16 mouse cellular contexts compared by ENCODE assay signal in the genomic region with DNA sequence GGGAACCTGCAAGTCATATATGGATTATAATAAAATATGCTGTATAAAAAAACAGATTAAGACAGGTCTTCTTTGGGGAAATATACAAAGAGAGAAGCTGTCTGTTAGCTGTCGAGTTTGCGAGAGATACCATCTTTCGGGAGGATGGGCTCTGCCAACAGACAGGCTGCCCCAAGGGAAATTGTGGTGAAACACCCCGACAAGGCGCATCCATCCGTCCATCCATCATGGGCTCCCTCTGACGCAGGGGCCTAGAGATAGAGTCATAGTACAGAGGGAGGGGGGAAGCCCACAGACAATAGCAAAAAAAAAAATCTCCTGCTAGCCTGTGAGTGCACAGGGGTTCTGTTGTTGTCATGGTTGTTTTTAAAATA.
DNase-seq lines count a peak whose midpoint lies in the region; ATAC-seq lines count a peak whose summit lies in the region.
"Had no signal": no experiment of that assay in that cellular context is flagged by ENCODE, and none has a peak within 500 bp of the region (broad histone marks: within the 10 kb centered on the region; RNA-seq: fewer than 3 reads in every experiment).

No protein-coding gene starts in this region.

- H3K4me3 ChIP-seq in hindbrain, embryonic 14.5 days (replicated peaks; ENCODE audit: low read length) = no peak overlapping the region
- H3K4me3 ChIP-seq in neural tube, embryonic 12.5 days = no peak overlapping the region
- H3K4me3 ChIP-seq: embryonic facial prominence, embryonic 10.5 days; limb, embryonic 13.5 days had no signal

- H3K27ac ChIP-seq in hindbrain, embryonic 14.5 days = peak overlapping the region; percentile 78
- 0 out of 2 replicates have a peak overlapping the region, but pooled peaks have one; percentile 12 for H3K27ac ChIP-seq in neural tube, embryonic 12.5 days
- H3K27ac ChIP-seq: embryonic facial prominence, embryonic 10.5 days; limb, embryonic 13.5 days had no signal

- WGBS in hindbrain, embryonic 14.5 days = 13% methylated on average over 7 of the region's 7 CpGs
- WGBS in neural tube, embryonic 12.5 days = 43% methylated on average over 7 of the region's 7 CpGs

- H3K9ac ChIP-seq in hindbrain, embryonic 14.5 days = peak overlapping the region; percentile 22; the same call in 1 of the 2 replicates
- H3K9ac ChIP-seq in neural tube, embryonic 12.5 days = no peak overlapping the region
- H3K9ac ChIP-seq: limb, embryonic 13.5 days had no signal

- no peaks in the 10 kb centered on the region for H3K9me3 ChIP-seq in hindbrain, embryonic 14.5 days (ENCODE audit: control insufficient read depth, low read length)
- no peaks in the 10 kb centered on the region for H3K9me3 ChIP-seq in neural tube, embryonic 12.5 days
- H3K9me3 ChIP-seq: embryonic facial prominence, embryonic 10.5 days; limb, embryonic 13.5 days had no signal

- H3K4me2 ChIP-seq in hindbrain, embryonic 14.5 days (replicated peaks) = peak overlapping the region; percentile 13
- H3K4me2 ChIP-seq in neural tube, embryonic 12.5 days (replicated peaks) = peak overlapping the region; percentile 22
- H3K4me2 ChIP-seq: limb, embryonic 13.5 days had no signal

- H3K36me3 ChIP-seq in hindbrain, embryonic 14.5 days (replicated peaks; ENCODE audit: control insufficient read depth, insufficient read depth) = no peaks in the 10 kb centered on the region
- H3K36me3 ChIP-seq in neural tube, embryonic 12.5 days = no peaks in the 10 kb centered on the region
- H3K36me3 ChIP-seq: embryonic facial prominence, embryonic 10.5 days; limb, embryonic 13.5 days had no signal

- H3K27me3 ChIP-seq in hindbrain, embryonic 14.5 days (ENCODE audit: control insufficient read depth, insufficient read depth, low read length) = no peaks in the 10 kb centered on the region
- H3K27me3 ChIP-seq in neural tube, embryonic 12.5 days (replicated peaks) = no peaks in the 10 kb centered on the region
- H3K27me3 ChIP-seq: limb, embryonic 13.5 days had no signal

- peak; percentile 37 for DNase-seq in embryo, embryonic 11 days
- DNase-seq in embryo, embryonic 10.5 days (ENCODE audit: low spot score) = no peak
- DNase-seq in hindbrain, embryonic 14.5 days (ENCODE audit: low spot score) = peak; percentile 60
- no peak for DNase-seq in frontal cortex, adult 2 months (ENCODE audit: extremely low spot score in 1 of 2, low spot score in 1 of 2)
- no peak for DNase-seq in natural killer cell, adult 2 months (ENCODE audit: low spot score in 2 of 2)
- no peak for DNase-seq in gastrocnemius, postnatal 4 days (ENCODE audit: low spot score in 2 of 2)
- DNase-seq: cerebellum, adult 11 months; heart, adult 11 months; heart, postnatal 36 days; lung, adult 2 months; right cerebral cortex, adult 18-20 months; thymus, postnatal 14 days had no signal

- H3K4me1 ChIP-seq in hindbrain, embryonic 14.5 days (replicated peaks; ENCODE audit: control insufficient read depth, insufficient read depth, low read length) = peaks cover 42% of the 10 kb centered on the region
- peaks cover 26% of the 10 kb centered on the region for H3K4me1 ChIP-seq in neural tube, embryonic 12.5 days

- ATAC-seq in common myeloid progenitor, adult 5-6 weeks (replicated peaks; ENCODE audit: low read depth, poor library complexity, severe bottlenecking) = peak; percentile 86
- peak; percentile 56 for ATAC-seq in hindbrain, embryonic 14.5 days (ENCODE audit: low FRiP score)
- ATAC-seq in neural tube, embryonic 12.5 days (ENCODE audit: low FRiP score, low read depth) = peak; percentile 42; the same call in 1 of the 2 replicates

Comparison
In these comparisons a context has a peak if more than half of its experiments do, and no peak if none do; other contexts are left out.
1. DNase-seq: peak in embryo, embryonic 11 days (single experiment) and hindbrain, embryonic 14.5 days (single experiment); none in embryo, embryonic 10.5 days (single experiment), frontal cortex, adult 2 months (0 of 2), natural killer cell, adult 2 months (0 of 2) and gastrocnemius, postnatal 4 days (0 of 2).
2. Peak in every context shown above with its lines, with median percentiles within 50 percentile points of each other: ATAC-seq.